Mouse (Mus musculus) urinary bladder, adult 2 months (tissue): Measurements from ENCODE around the gene Olfr203. TPM values are rescaled to one million over a fixed set of nuclear protein-coding genes. Genes with fewer than 3 reads are reported as not detected.
"Not testable (repeated sequence)": the region's sequence is repeated elsewhere in the genome, so short reads cannot be mapped to it uniquely, and the experiment has no call there.

Source experiments
- DNase-seq: peaks from one replicate; pipeline ENCODE4 v3.0.0; 2022; ENCODE audit warnings: low spot score
- polyA plus RNA-seq: library from polyadenylated mRNA; depleted of rRNA; stranded (reverse); fragments of >200 nt; gene quantifications from 2 replicates; pipeline ENCODE4 v1.2.3, GENCODE M21; 2012; rRNA removed

The Olfr203 gene
- polyA plus RNA-seq, result not detected in 2 replicates

DNA sequence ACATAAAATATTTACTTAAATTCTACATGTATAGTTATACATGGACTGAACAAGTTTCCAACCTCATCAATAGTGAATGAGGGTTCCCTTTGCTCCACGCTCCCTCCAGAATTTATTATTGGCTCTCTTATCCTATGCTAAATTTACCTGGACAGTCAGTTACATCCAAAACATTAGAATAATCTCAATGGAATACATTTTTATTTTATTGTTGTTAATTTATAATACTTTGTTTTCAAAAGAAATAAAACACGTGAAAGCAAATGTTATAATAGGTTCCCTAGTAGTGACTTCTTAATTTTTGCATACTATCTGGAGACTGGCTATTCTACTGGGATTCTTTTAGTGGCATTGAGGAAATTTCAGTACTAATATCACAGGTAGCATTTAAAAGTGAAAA is at the start of gene Olfr203:
TSS of gene Olfr203 (plus strand) at position 301 of the 400 bp plus-strand sequence.
- no peak for DNase-seq

- DNase-seq, result no peak
These were observed 49.0 kb upstream of the Olfr203 start for GRCm38 (mm10) chr16:59249684-59250083.

GRCm38 (mm10) chr16:59269097-59269496 is 29.6 kb upstream of the Olfr203 start:
- not testable (repeated sequence) for DNase-seq

- not testable (repeated sequence) for DNase-seq
These were observed 26.1 kb upstream of the Olfr203 start, which contains the start of gene Olfr201 for GRCm38 (mm10) chr16:59272532-59272931. Gene Olfr201, minus strand, starts transcription at chr16:59272632.

GRCm38 (mm10) chr16:59280542-59280941 is 18.1 kb upstream of the Olfr203 start:
- no peak for DNase-seq

DNA sequence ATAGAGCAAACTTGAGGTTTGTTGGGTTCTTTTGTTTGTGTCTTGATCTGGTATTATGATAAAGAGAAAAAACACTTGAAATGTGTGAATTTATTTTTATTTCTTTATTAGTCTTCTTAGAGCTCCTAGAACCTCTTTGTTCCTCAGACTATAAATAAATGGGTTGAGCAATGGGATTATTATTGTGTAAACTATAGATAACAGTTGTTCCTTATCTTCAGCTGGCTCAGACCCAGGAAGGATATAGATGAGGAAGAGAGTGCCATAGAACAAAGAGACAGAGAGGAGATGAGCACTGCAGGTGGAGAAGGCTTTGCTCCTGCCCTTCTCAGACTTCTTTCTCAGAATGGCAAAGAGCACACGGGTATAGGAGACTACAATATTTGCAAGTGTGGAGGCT is 15.2 kb upstream of the Olfr203 start:
- no peak for DNase-seq

DNA sequence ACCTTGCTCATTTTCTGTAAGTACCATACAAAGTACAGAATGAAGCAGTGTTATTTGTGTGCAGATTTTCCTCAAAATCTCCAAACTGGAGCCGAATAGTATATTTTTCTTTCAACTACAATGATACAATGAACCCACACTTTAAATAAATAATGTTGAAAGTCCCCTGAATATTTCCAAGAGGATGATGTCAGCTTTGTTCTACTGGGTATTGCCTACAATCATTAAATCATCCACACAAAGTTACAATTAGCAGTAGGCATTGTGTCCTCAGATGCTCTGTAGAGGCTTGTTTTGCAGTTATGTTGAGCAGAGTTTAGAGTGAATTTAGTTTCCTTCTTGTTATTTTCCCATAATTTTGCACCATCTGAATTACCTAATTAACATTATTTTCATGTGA is 12.0 kb upstream of the Olfr203 start, which contains the start of gene Olfr202:
TSS of gene Olfr202 (minus strand) at position 101 of the 400 bp plus-strand sequence.
- no peak for DNase-seq

GRCm38 (mm10) chr16:59287576-59287975 is 11.1 kb upstream of the Olfr203 start:
- not testable (repeated sequence) for DNase-seq

DNA sequence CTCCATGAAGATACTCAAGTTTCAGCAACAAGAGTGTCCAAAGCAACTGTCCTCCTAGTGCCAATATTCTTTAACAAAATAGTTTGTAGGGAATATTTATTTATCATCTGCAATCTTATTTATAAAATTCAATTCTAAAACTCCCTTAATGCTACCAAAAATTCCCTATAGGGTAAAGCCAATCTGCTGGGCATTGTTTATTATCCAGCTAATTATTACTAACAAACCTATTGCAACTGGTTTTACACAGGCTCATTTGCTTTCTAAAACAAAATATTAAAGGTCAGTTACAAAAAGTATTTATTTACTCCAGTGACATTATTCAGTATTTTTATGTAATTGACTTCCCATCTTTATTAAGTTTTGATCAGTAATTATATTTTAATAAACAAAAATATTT is 19.5 kb downstream of the Olfr203 start, which contains the start of gene Olfr204:
TSS of gene Olfr204 (minus strand) at position 101 of the 400 bp plus-strand sequence.
- DNase-seq, result no peak

- not testable (repeated sequence) for DNase-seq
These were observed 24.6 kb downstream of the Olfr203 start for GRCm38 (mm10) chr16:59323262-59323661.

GRCm38 (mm10) chr16:59331038-59331437 is 32.4 kb downstream of the Olfr203 start, which contains the start of gene Olfr205:
Gene Olfr205, minus strand, starts transcription at chr16:59331138.
- DNase-seq, result no peak

GRCm38 (mm10) chr16:59349146-59349545 is 50.5 kb downstream of the Olfr203 start, which contains the start of gene Olfr206:
Gene Olfr206, minus strand, starts transcription at chr16:59349246.
- no peak for DNase-seq

Other genes with a start within 250 kb of the Olfr203 start
- gene Olfr190, start 220.9 kb upstream of the Olfr203 start, polyA plus RNA-seq, result not detected in 2 replicates
- not detected in 2 replicates for gene Olfr191, start 209.1 kb upstream of the Olfr203 start, polyA plus RNA-seq
- not detected in 2 replicates for gene Olfr193, start 187.0 kb upstream of the Olfr203 start, polyA plus RNA-seq
- not detected in 2 replicates for gene Olfr194, start 177.8 kb upstream of the Olfr203 start, polyA plus RNA-seq
- gene Olfr195, start 151.8 kb upstream of the Olfr203 start, polyA plus RNA-seq, result 0.03 TPM in 1 of 2 replicates, not detected in the other
- gene Olfr196, start 128.4 kb upstream of the Olfr203 start, polyA plus RNA-seq, result not detected in 2 replicates
- not detected in 2 replicates for gene Olfr198, start 95.3 kb upstream of the Olfr203 start, polyA plus RNA-seq
- gene Olfr199, start 79.1 kb upstream of the Olfr203 start, polyA plus RNA-seq, result not detected in 2 replicates
- not detected in 2 replicates for gene Olfr201, start 26.2 kb upstream of the Olfr203 start, polyA plus RNA-seq
- not detected in 2 replicates for gene Olfr202, start 12.1 kb upstream of the Olfr203 start, polyA plus RNA-seq
- not detected in 2 replicates for gene Olfr204, start 19.4 kb downstream of the Olfr203 start, polyA plus RNA-seq
- not detected in 2 replicates for gene Olfr205, start 32.3 kb downstream of the Olfr203 start, polyA plus RNA-seq
- not detected in 2 replicates for gene Olfr206, start 50.4 kb downstream of the Olfr203 start, polyA plus RNA-seq
- not detected in 2 replicates for gene Olfr209, start 65.1 kb downstream of the Olfr203 start, polyA plus RNA-seq
- not detected in 2 replicates for gene Gabrr3, start 108.5 kb downstream of the Olfr203 start, polyA plus RNA-seq
- gene Riox2, start 172.9 kb downstream of the Olfr203 start, polyA plus RNA-seq, result 17.1 and 21.9 TPM in 2 replicates